Mouse (Mus musculus) effector memory CD4-positive, alpha-beta T cell, adult 5 months (primary cell): ENCODE results near the gene Bend5. TPM values are rescaled to one million over a fixed set of nuclear protein-coding genes. Genes with fewer than 3 reads are reported as not detected.

Experiments
- polyA plus RNA-seq: library from polyadenylated mRNA; unstranded; fragments of 100-300 nt; shearing (Covaris generic); gene quantifications from one replicate; pipeline ENCODE4 v1.2.1, GENCODE M21; 2017

The Bend5 gene
- not detected for polyA plus RNA-seq

GRCm38 (mm10) chr4:111414818-111415488 lies at the start of gene Bend5:
Bend5 (plus strand) TSS chr4:111415006.

